ENCODE assay signal across 8 mouse cellular contexts in the genomic region with DNA sequence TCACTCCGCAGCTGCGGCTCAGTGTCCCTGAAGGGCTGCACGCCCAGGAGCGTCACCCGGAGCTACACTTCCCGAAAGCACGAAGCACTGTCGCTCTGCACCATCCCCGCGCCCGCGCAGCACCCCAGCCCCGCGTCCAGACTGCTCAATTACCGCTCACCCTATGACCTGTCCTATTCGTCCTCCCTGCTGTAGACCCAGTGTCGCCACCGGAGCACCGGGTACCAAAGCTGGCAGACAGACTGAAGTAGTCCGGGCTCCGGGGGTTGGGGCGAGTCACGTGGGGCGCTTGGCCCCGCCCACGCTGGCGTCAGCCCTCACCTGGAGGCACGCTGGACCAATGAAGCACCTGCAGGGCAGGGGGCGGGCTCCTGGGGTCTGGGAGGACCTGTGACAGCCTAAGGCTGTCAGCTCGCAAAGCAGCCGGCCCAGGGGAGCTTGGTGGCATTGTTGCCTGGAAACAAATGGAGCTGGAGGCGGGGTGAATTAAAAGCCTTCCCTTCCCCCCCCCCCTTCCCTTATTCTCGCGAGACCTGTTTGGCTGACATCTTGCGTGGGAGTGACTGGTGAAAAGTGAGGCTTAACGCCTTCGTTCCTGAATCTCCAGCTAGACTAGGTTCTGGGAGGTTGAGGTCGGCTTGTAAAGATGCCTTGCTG. TPM values are rescaled to one million over a fixed set of nuclear protein-coding genes. Genes with fewer than 3 reads are reported as not detected.
A peak's percentile ranks its signal among the peaks of the same experiment; 100 is the strongest.
DNase-seq lines count a peak whose midpoint lies in the region; ATAC-seq lines count a peak whose summit lies in the region.

Gene Gm29427, minus strand, starts transcription at position 239 of the 657 bp plus-strand sequence.

- peak; percentile 95 for ATAC-seq in hindbrain, embryonic 16.5 days

- H3K27ac ChIP-seq in hindbrain, embryonic 16.5 days (ENCODE audit: low read depth, low read length): peak within 1 kb of the TSS; percentile 80
- H3K27ac ChIP-seq in macrophage: peak within 1 kb of the TSS; percentile 70

- DNase-seq in R1 (ENCODE audit: low read depth, low spot score): peak; percentile 99
- DNase-seq in cerebellum, postnatal 25 days: peak; percentile 99
- peak; percentile 95 to 97 for DNase-seq in frontal cortex, postnatal 36 days (ENCODE audit: low spot score in 2 of 2)
- DNase-seq in left cerebral cortex, adult 18-20 months (ENCODE audit: low spot score in 2 of 2): peak; percentile 88 to 95
- DNase-seq in right cerebral cortex, adult 18-20 months: peak; percentile 95
- peak; percentile 74 for DNase-seq in urinary bladder, postnatal 10 days (ENCODE audit: low spot score)

- H3K36me3 ChIP-seq in hindbrain, embryonic 16.5 days (ENCODE audit: control insufficient read depth, insufficient read depth, low read length): no peaks in the 10 kb centered on the region
- H3K36me3 ChIP-seq in macrophage (ENCODE audit: inconsistent target): 0 out of 2 replicates have a peak, but pooled peaks cover 4% of the 10 kb centered on the region

- H3K27me3 ChIP-seq in hindbrain, embryonic 16.5 days (replicated peaks; ENCODE audit: control insufficient read depth, insufficient read depth, low read length): no peaks in the 10 kb centered on the region

- peak within 1 kb of the TSS; percentile 97 for H3K9ac ChIP-seq in hindbrain, embryonic 16.5 days (ENCODE audit: low read depth, low read length)

- H3K4me2 ChIP-seq in hindbrain, embryonic 16.5 days (ENCODE audit: low read length): peak within 1 kb of the TSS; percentile 99

- peaks cover 32% of the 10 kb centered on the region for H3K79me2 ChIP-seq in macrophage (ENCODE audit: inconsistent target)

- WGBS in hindbrain, embryonic 16.5 days: under 1% methylated on average over 36 of the region's 38 CpGs
- under 1% methylated on average over 38 of the region's 38 CpGs for WGBS in macrophage (ENCODE audit: missing documents)

- peak within 1 kb of the TSS; percentile 92 for H3K4me3 ChIP-seq in hindbrain, embryonic 16.5 days (ENCODE audit: low read length)
- H3K4me3 ChIP-seq in macrophage (ENCODE audit: inconsistent target): peak within 1 kb of the TSS; percentile 95

- no peaks in the 10 kb centered on the region for H3K9me3 ChIP-seq in hindbrain, embryonic 16.5 days (ENCODE audit: control insufficient read depth, low read length)

- peaks cover 11% of the 10 kb centered on the region for H3K4me1 ChIP-seq in hindbrain, embryonic 16.5 days (ENCODE audit: control insufficient read depth, insufficient read depth, low read depth, low read length)

RNA-seq across cellular contexts. Expression of gene Gm29427, which starts in this region (rescaled TPM):
- 0.20 TPM in 1 of 2 replicates, not detected in the other for polyA plus RNA-seq in hindbrain, embryonic 16.5 days (2015; fragmentation: Nextera tagmentation; extraction: Ambion mirVana)
- not detected for total RNA-seq in left cerebral cortex, adult 18-20 months (2021)
- under 1 TPM in 1 of 26 experiments, not detected in 25; 0.45 TPM for total RNA-seq in macrophage (2018; cell fraction: chromatin; rRNA removed)
- under 1 TPM in 1 of 26 experiments, not detected in 25; 0.05 TPM for total RNA-seq in macrophage (2018; cell fraction: cytosol; rRNA removed)
- total RNA-seq in macrophage (2018; cell fraction: nucleus; rRNA removed): not detected
- polyA plus RNA-seq in macrophage (2018): 0.13 TPM in 1 of 3 replicates, not detected in the others

Comparison
In these comparisons a context has a peak if more than half of its experiments do, and no peak if none do; other contexts are left out.
1. Peak in every context shown above with its lines: DNase-seq, ATAC-seq, H3K4me3 ChIP-seq and H3K27ac ChIP-seq.
2. Peak in ATAC-seq, H3K4me3 ChIP-seq, H3K27ac ChIP-seq, H3K9ac ChIP-seq and H3K4me2 ChIP-seq in hindbrain, embryonic 16.5 days; RNA of the gene not detected or under 1 TPM.
3. Peak in DNase-seq in left cerebral cortex, adult 18-20 months; RNA of the gene not detected or under 1 TPM.